Mouse (Mus musculus) adrenal gland, postnatal 4 days (tissue): Measurements from ENCODE around the gene Pdzd3. TPM values are rescaled to one million over a fixed set of nuclear protein-coding genes. Genes with fewer than 3 reads are reported as not detected.
"Not testable (repeated sequence)": the region's sequence is repeated elsewhere in the genome, so short reads cannot be mapped to it uniquely, and the experiment has no call there.

Experiments
- DNase-seq, 2 experiments: peaks; one replicate each; pipeline ENCODE4 v3.0.0; 2021 to 2022; ENCODE audit warnings: low spot score in 2 of 2, mixed read lengths in 2 of 2
- long read RNA-seq, 2 experiments: library from polyadenylated mRNA; stranded (forward); transcript quantifications; one replicate each; pipeline ENCODE4 v2.0.0; 2021
- total RNA-seq, 2 experiments: library from RNA; stranded (reverse); gene quantifications; 2 replicates each; pipeline ENCODE4 v1.2.3; 2021

Pdzd3 gene
- total RNA-seq, result 1 to 10 TPM in 1 of 2 experiments, under 1 TPM in 1; 0.82 to 2.9 TPM
- long read RNA-seq, experiment 1, result 0 reads
- long read RNA-seq, experiment 2, partial matches to known transcripts, result 2 of 8 reads
- long read RNA-seq, experiment 2, other reads (novel, unspliced or antisense), result 3 of 8 reads

- DNase-seq, result no peak
These were observed at the start of gene Pdzd3 for GRCm38 (mm10) chr9:44251314-44251713. TSS of gene Pdzd3 (minus strand) at chr9:44251471.

- DNase-seq, result not testable (repeated sequence)
These were observed 48.7 kb upstream of the Pdzd3 start for GRCm38 (mm10) chr9:44300001-44300400.

DNA sequence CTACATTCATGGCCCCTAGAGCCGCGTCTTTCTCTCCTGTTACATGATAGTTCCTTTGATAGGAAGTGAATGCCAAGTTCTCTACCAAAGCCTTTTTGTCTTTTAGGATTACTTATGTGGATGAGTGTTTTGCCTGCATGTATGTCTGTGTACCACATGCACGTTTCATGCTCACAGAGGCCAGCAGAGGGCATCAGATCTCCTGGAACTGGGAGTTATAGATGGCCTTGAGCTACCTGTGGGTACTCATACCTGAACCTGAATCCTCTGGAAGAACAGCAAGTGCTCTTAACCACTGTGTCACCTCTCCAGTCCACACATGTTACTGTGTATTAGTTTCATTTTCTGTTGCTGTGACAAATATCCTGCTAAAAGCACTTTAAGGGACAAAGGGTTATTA, 41.2 kb upstream of the Pdzd3 start:
- DNase-seq, result no peak

GRCm38 (mm10) chr9:44288959-44289291, 37.7 kb upstream of the Pdzd3 start:
- DNase-seq, result no peak

DNA sequence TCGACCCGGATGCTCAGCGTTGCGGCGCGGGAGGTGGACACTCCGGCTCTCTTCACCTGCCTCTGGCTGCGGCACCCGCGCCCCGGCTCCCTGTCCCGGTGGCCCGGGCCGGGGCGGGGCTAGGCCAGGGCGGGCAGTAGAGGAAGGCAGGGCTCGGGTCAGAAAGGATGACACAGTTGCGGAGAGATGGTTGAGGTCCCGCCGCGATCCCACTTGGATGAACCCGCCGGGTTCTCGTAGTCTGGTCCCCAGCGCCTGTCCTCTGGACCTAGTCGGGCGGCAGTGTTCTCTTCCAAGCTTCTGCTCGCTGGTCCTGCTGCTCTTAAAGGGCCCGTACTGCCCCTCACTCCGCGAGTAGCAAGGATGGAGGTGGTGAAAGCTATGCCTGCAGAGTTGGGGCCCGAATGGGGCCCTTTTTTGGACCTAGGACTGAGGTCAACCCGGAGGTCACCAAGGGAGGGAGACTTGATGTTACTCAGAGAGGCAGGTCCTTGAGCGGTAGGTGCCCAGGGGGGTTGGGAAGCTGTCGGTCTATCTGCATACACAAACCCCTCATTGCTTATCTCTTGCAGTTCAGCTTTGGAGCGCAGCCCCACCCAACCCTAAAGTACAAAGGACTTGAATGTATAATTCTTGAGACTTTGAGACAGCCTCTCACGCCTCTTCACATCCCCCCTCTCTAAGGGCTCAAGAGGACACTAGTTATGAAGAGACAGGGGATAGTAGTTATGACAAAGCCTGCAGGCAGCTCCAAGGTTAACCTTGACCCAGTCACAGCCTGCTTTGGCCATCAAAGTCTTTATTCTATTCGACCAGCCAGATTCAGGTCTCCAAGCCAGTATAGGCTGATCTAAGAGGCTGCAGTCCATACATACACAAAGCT, 37.0 kb upstream of the Pdzd3 start, which contains the start of gene Abcg4:
Gene Abcg4, minus strand, starts transcription at position 540 of the 883 bp plus-strand sequence.
- no peak for DNase-seq

GRCm38 (mm10) chr9:44287401-44288075, 36.3 kb upstream of the Pdzd3 start:
- no peak for DNase-seq

- no peak for DNase-seq
These were observed 35.7 kb upstream of the Pdzd3 start for GRCm38 (mm10) chr9:44287003-44287400.

DNA sequence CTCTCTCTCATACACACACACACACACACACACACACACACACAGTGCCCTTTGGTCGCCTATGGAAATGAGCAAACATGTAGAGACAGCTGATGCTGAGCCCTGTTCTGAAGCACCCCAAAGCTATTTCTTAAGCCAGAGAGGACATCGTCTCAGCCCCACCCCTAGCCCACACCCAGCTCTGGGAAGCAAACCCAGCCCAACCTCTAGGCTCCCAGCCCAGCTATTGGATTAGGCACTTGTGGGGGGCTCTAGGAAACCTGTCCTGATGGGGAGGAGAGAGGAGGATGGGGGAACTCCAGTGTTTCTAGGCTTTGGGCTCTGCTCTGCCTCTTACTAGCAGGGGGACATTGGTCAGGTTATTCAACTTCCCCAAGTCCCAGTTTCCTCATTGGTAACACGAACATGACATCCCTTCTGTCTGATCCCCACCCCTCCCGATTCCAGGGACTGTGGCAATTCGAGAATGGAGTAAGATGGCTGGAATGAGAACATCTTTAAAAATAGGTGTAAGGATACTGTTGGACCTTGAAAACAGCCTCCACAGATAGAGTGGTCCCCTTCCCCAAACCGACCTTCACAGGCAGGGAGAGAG, 35.1 kb upstream of the Pdzd3 start:
- no peak for DNase-seq

DNA sequence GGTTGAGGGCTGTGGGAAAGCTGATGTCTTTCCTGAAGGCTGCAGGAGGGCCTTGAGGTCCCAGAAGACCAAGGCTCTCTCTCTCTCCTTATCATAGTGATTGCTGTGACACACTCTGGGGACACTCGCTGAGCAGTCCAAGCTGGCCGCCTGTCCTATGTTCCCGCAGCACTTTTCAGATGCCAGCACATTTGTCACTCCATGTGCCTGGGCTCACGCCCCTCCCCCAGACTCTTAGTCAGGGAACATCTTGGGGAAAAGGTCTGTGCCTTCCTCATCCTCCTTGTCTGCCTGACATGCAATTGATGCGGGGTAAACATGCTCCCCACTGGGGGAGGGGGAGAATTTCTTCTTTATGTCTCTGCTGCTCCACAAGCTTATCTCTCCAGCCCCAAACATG, 31.9 kb upstream of the Pdzd3 start:
- no peak for DNase-seq

- DNase-seq, result no peak
These were observed 18.7 kb upstream of the Pdzd3 start for GRCm38 (mm10) chr9:44269973-44270372.

DNA sequence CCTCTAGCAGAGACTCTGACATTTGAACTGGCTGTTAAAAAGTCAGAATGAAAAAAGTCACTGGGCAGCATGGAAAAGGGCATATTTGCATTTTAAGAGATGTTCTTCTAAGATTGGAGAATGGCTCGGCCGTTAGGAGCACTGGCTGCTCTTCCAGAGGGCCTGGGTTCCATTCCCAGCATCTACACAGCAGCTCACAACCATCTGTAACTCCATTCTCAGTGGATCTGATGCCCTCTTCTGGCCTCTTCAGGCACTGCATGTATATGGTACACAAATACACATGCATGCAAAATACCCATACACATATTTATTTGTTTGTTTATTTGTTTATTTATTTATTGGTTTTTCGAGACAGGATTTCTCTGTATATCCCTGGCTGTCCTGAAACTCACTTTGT, 17.8 kb upstream of the Pdzd3 start:
- no peak for DNase-seq

DNA sequence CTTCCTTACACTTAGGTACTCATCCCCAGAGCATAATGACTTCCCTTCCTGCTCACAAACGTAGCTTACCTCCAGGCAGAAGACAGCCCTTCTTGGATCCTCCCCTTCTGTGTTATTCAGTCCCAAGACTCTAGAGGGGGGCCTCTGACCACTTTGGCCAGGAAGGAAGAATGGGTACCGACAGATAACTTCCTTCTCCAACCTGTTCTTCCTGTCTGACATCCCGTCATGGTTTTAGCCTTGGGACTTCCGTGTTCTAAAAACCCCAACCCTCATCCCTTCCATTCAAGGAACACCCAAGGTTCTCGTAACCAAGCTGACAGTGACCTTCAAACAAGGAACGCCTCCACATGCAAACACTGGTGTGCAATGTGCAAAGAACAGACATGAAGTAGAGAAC, 17.2 kb upstream of the Pdzd3 start, which contains the start of gene Nlrx1:
Gene Nlrx1, minus strand, starts transcription at position 168 of the 400 bp plus-strand sequence.
- DNase-seq, result no peak

- DNase-seq, result peak; percentile 80 to 82
These were observed 16.7 kb upstream of the Pdzd3 start for GRCm38 (mm10) chr9:44268027-44268360.

GRCm38 (mm10) chr9:44267319-44268026, 16.2 kb upstream of the Pdzd3 start:
- no peak for DNase-seq

- no peak for DNase-seq
These were observed 15.4 kb upstream of the Pdzd3 start for GRCm38 (mm10) chr9:44266478-44267226.

GRCm38 (mm10) chr9:44261388-44261787, 10.1 kb upstream of the Pdzd3 start:
- no peak for DNase-seq

DNA sequence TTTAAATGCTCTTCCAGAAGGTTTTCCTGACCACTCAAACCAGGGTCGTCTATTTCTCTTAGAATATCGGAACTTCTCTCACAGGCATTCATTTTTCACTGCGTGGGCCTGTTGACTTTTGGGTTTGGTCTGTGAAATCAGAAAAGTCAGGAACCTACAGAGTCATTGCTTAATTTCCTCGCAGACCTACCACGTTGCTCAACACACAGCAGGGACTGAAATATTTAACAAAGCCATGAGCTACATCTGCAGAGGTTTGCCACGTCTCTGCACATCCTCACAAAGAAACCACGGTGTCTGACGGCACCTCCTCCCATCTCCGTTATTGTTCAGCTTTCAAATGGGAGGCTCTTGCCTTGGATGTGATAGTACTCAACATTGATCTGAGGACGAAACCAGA, 7.7 kb upstream of the Pdzd3 start:
- DNase-seq, result no peak

- no peak for DNase-seq
These were observed 4.9 kb upstream of the Pdzd3 start for GRCm38 (mm10) chr9:44256213-44256612.

GRCm38 (mm10) chr9:44255136-44255521, 3.9 kb upstream of the Pdzd3 start:
- DNase-seq, result no peak

DNA sequence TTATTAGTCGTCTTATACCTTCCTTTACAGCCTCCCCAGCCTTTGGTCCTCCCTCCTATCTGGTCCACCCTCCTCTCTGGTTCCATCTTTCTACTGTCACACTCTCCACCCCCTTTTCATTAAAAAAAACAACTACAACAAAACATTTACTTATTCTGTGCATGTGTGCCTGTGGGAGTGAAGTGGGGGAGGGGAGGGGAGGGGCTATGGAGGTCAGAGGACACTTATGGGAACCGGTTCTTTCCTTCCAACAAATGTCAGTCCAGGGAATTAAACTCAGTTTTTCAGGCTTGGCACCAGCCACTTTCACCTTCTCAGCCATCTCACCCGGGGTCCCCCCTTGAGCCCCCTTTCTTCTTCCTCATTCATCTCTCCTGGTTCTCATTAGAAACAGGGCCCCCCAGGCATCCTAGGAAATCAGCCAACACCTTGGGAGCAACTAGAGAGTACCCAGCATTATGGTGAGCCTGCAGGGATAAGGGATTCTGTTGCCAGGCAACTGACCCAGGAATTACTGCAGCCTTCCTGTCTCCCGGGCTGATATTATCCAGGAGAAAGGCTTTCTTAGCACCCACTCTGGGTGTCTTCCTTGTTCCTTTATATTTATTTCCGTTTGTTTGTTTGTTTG, 3.4 kb upstream of the Pdzd3 start:
- no peak for DNase-seq
